Mouse (Mus musculus) heart, adult 2 months (tissue): ENCODE results near the gene Epyc. TPM values are rescaled to one million over a fixed set of nuclear protein-coding genes. Genes with fewer than 3 reads are reported as not detected.
A peak's percentile ranks its signal among the peaks of the same experiment; 100 is the strongest.

Experiments
- DNase-seq, 2 experiments: peaks; one replicate each; pipeline ENCODE4 v3.0.0; 2021
- H3K27ac ChIP-seq: fragments of 200-600 bp; 2 replicates; pipeline ENCODE4 v1.8.1; 2022
- H3K27me3 ChIP-seq: fragments of 200-500 bp; 2 replicates; pipeline ENCODE4 v1.6.1; 2012; ENCODE audit warnings: mild to moderate bottlenecking, low read length, inconsistent platforms, mixed read lengths; ENCODE audit not compliant: control insufficient read depth, insufficient read depth
- H3K36me3 ChIP-seq: fragments of 200-500 bp; 2 replicates; pipeline ENCODE4 v1.6.1; 2012; ENCODE audit warnings: low read length, inconsistent platforms; ENCODE audit not compliant: control insufficient read depth, insufficient read depth
- H3K4me1 ChIP-seq: fragments of 200-500 bp; 2 replicates; pipeline ENCODE4 v1.6.1; 2011; ENCODE audit warnings: low read length; ENCODE audit not compliant: control insufficient read depth, insufficient read depth
- H3K4me3 ChIP-seq: fragments of 200-600 bp; 2 replicates; pipeline ENCODE4 v1.8.1; 2022
- H3K79me2 ChIP-seq: fragments of 200-500 bp; replicated peaks from 2 replicates; pipeline ENCODE4 v1.6.1; 2012; ENCODE audit warnings: mild to moderate bottlenecking, inconsistent platforms, low read length, moderate library complexity, mixed read lengths; ENCODE audit not compliant: control insufficient read depth, insufficient read depth
- H3K9ac ChIP-seq: fragments of 200-500 bp; 2 replicates; pipeline ENCODE4 v1.6.1; 2012; ENCODE audit warnings: low read depth, mild to moderate bottlenecking, control low read depth, inconsistent platforms, low read length, mixed read lengths
- CTCF ChIP-seq: fragments of 200-600 bp; IDR thresholded peaks from 2 replicates; pipeline ENCODE4 v1.8.1; 2022; ENCODE audit warnings: antibody characterized with exemption, mild to moderate bottlenecking, moderate library complexity
- EP300 ChIP-seq: fragments of 200-500 bp; IDR thresholded peaks from 2 replicates; pipeline ENCODE4 v1.6.1; 2011; ENCODE audit warnings: low read depth, low read length, control low read depth; ENCODE audit not compliant: insufficient read depth
- POLR2A ChIP-seq: fragments of 200-500 bp; IDR thresholded peaks from 2 replicates; pipeline ENCODE4 v1.6.1; 2011; ENCODE audit warnings: mild to moderate bottlenecking, low read depth, low read length, control low read depth; ENCODE audit not compliant: insufficient read depth
- WGBS: fragments of 180-500 bp; shearing (Covaris S2); methylation state at CpG from one replicate; pipeline ENCODE4 v1.1.7; 2018; 5-methylcytosine and 5-hydroxymethylcytosine counted together
- intact Hi-C: fragments of 180-260 bp; cut with DNase I; formaldehyde crosslinking; loops from one replicate; pipeline ENCODE4 v1.15.1; 2025
- polyA plus RNA-seq: library from polyadenylated mRNA; depleted of rRNA; stranded (reverse); fragments of >200 nt; gene quantifications from 2 replicates; pipeline ENCODE4 v1.2.3, GENCODE M21; 2012
- total RNA-seq, 2 experiments: library from RNA; stranded (reverse); gene quantifications; 2 replicates each; pipeline ENCODE4 v1.2.3; 2021

Gene Epyc
- total and polyA plus RNA-seq, 3 experiments: 0.42 to 0.70 (median 0.61) TPM

- Histone ChIP-seq H3K27ac (no peak overlapping the region), H3K27me3 (no peaks in the 10 kb centered on the region), H3K9ac (no peak overlapping the region), H3K79me2 (no peaks in the 10 kb centered on the region), H3K36me3 (no peaks in the 10 kb centered on the region), H3K4me3 (no peak overlapping the region), H3K4me1 (no peaks in the 10 kb centered on the region)
- intact Hi-C loops: loop anchor here (1.0 kb wide), 1 partner anchor 344 kb away; no protein-coding TSS in a partner anchor
- peak; percentile 64 for TF ChIP-seq CTCF
- no peak for TF ChIP-seq EP300
- no peak for TF ChIP-seq POLR2A
- 63% methylated on average over 3 of the region's 3 CpGs for WGBS
- no peak for DNase-seq
These were observed 45.6 kb downstream of the Epyc start for GRCm38 (mm10) chr10:97689425-97689824.

DNA sequence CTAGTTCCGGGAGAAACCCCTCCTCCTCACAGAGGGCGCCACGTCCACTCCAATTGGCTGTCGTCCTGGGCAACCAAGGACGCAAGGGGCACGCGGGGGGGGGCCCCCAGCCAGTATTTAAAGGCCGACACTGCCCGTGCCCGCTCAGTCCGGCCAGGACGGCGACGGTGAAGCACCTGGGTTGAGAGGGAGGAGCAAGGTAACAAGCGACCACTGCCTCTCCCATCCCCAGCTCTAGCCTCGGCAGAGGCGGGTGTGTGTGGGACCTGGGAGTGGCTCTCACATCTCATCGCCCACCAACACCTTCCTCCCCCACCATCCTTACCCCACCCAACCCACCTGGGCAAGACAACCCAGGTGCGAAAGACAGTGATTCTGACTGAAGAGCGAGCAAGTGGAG lies 49.0 kb downstream of the Epyc start, which contains the start of gene Ccer1:
TSS of gene Ccer1 (plus strand) at position 147 of the 400 bp plus-strand sequence.
- Histone ChIP-seq H3K36me3 (no peaks in the 10 kb centered on the region), H3K4me3 (no peak within 1 kb of the TSS), H3K27me3 (no peaks in the 10 kb centered on the region), H3K4me1 (no peaks in the 10 kb centered on the region), H3K27ac (no peak within 1 kb of the TSS), H3K79me2 (no peaks in the 10 kb centered on the region), H3K9ac (no peak within 1 kb of the TSS)
- no peak for DNase-seq
- 65% methylated on average over 20 of the region's 20 CpGs for WGBS
- intact Hi-C loops: no loop called here
- TF ChIP-seq CTCF (no peak), EP300 (no peak), POLR2A (no peak)

GRCm38 (mm10) chr10:97693398-97694135 lies 49.7 kb downstream of the Epyc start:
- 91% methylated on average over 37 of the region's 37 CpGs for WGBS
- no peaks in the 10 kb centered on the region for H3K79me2 ChIP-seq
- H3K27ac ChIP-seq: no peak overlapping the region
- TF ChIP-seq EP300 (no peak), POLR2A (no peak), CTCF (no peak)
- H3K36me3 ChIP-seq: no peaks in the 10 kb centered on the region
- intact Hi-C loops: no loop called here
- H3K4me1 ChIP-seq: no peaks in the 10 kb centered on the region
- DNase-seq: no peak
- no peak overlapping the region for H3K9ac ChIP-seq
- H3K27me3 ChIP-seq: no peaks in the 10 kb centered on the region
- H3K4me3 ChIP-seq: no peak overlapping the region

DNA sequence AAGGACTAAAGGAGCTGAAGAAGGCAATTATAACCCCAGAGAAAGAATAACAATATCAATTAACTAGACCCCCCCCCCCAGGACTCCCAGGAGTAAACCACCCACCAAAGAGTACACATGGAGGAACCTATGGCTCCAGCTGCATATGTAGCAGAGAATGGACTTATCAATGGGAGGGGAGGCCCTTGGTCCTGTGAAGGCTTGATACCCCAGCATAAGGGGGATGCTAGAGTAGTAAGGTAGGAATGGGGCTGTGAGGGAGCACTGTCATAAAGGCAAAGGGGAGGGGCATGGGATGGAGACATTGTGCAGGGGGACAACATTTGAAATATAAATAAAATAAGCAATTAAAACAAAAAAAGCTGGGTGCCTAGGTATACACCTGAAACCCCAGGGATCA lies 58.5 kb downstream of the Epyc start:
- no peak for DNase-seq
- intact Hi-C loops: no loop called here
- Histone ChIP-seq H3K4me3 (no peak overlapping the region), H3K4me1 (no peaks in the 10 kb centered on the region), H3K27me3 (no peaks in the 10 kb centered on the region), H3K9ac (no peak overlapping the region), H3K79me2 (no peaks in the 10 kb centered on the region), H3K36me3 (no peaks in the 10 kb centered on the region), H3K27ac (no peak overlapping the region)
- TF ChIP-seq POLR2A (no peak), CTCF (no peak), EP300 (no peak)

DNA sequence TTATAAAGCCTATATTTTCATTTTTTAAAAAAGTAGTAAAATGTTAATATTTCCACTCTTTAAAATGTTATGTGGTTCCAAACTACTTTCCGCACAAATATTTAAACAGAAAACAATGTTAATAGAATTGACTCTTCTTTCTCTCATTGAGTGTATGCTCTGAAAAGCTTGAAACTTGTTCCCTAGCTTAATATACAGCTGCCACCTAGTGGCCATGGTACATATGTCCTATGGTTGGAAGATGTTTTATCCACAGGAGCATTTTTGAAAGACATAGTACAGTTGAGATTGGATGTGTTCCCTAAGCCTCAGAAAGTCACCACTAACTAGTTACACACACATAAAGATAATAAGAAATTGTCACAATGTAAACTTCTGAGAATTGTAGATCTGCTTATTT lies 60.7 kb downstream of the Epyc start:
- Histone ChIP-seq H3K27me3 (no peaks in the 10 kb centered on the region), H3K36me3 (no peaks in the 10 kb centered on the region), H3K27ac (no peak overlapping the region), H3K4me3 (no peak overlapping the region), H3K9ac (no peak overlapping the region), H3K4me1 (no peaks in the 10 kb centered on the region), H3K79me2 (no peaks in the 10 kb centered on the region)
- intact Hi-C loops: no loop called here
- no peak for TF ChIP-seq EP300
- TF ChIP-seq POLR2A: no peak
- TF ChIP-seq CTCF: peak; percentile 79
- 45% methylated on average over 1 of the region's 1 CpGs for WGBS
- DNase-seq: no peak

- H3K36me3 ChIP-seq: no peaks in the 10 kb centered on the region
- no peaks in the 10 kb centered on the region for H3K27me3 ChIP-seq
- H3K9ac ChIP-seq: no peak overlapping the region
- H3K4me1 ChIP-seq: no peaks in the 10 kb centered on the region
- TF ChIP-seq POLR2A: no peak
- 0 out of 2 replicates have a peak, but pooled peaks have one; percentile 30 for TF ChIP-seq EP300
- TF ChIP-seq CTCF: peak; percentile 97
- no peaks in the 10 kb centered on the region for H3K79me2 ChIP-seq
- intact Hi-C loops: loop anchor here (5.0 kb wide), 1 partner anchor 1370 kb away; no protein-coding TSS in a partner anchor
- 1% methylated on average over 5 of the region's 5 CpGs for whole genome bisulfite sequencing
- H3K27ac ChIP-seq: no peak overlapping the region
- no peak for DNase-seq
- no peak overlapping the region for H3K4me3 ChIP-seq
These were observed 68.8 kb downstream of the Epyc start for GRCm38 (mm10) chr10:97712687-97713086.
